Mouse (Mus musculus): ENCODE data around the gene St5. TPM values are rescaled to one million over a fixed set of nuclear protein-coding genes. Genes with fewer than 3 reads are reported as not detected.

St5 gene
- total RNA-seq, 1 experiment: 25.6 TPM

DNA sequence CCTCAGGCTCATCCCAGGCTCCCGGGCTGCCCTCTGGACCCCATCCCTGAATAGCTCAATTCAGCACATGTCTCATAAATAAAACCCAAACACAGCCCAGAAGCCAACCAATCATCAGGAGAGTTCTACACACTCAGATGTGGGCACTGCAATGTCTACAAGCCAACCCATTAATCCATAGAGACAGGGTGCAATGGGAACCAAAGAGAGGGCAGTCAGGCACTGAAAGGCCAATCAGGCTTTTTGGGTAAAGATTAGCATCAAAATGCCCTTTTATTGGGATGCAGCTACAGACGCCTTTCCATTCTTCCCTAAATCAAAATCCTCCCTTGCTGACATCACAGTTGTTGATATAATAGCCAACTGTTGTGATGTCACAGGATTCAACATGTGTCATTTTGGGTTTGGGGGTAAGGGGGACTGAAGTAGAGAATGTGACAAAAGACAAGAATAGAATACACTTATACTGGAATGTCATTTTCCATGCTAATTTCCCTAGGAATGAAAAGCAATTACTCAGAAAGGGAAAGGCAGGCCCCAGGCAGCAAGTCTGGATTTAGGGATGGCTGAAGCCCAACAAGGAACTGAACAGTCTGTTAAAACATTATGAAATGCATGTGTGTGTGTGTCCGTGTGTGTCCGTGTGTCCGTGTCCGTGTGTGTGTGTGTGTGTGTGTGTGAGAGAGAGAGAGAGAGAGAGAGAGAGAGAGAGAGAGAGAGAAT is 123.7 kb downstream of the St5 start:
- Histone ChIP-seq H3K27ac (ENCODE audit: insufficient read depth, low read depth, low read length, poor library complexity, severe bottlenecking) (peak overlapping the region; percentile 24; the same call in 1 of the 2 replicates), H3K36me3 (ENCODE audit: control insufficient read depth, insufficient read depth, low read length, poor library complexity, severe bottlenecking) (no peaks in the 10 kb centered on the region), H3K4me1 (ENCODE audit: control insufficient read depth in 2 of 2, insufficient read depth in 2 of 2, low read length in 2 of 2, poor library complexity in 1 of 2) (peaks cover 5 to 7% of the 10 kb centered on the region in 2 experiments; a peak in 3 of 4 replicates), H3K4me3 (ENCODE audit: insufficient read depth in 1 of 2, low read depth in 1 of 2, low read length in 2 of 2, poor library complexity in 1 of 2, severe bottlenecking in 1 of 2) (no peak overlapping the region), H3K9me3 (ENCODE audit: control insufficient read depth, insufficient read depth, low read depth, low read length) (no peaks in the 10 kb centered on the region), H3K9ac (ENCODE audit: insufficient read depth, low read depth, low read length, poor library complexity, severe bottlenecking) (no peak overlapping the region)
- no peak for TF ChIP-seq HCFC1 (IDR thresholded peaks at IDR 0.05; ENCODE audit: borderline replicate concordance, insufficient read depth, low read length)
- in situ Hi-C loops (cut with MboI; ENCODE audit: low sequenced_read_pairs in 2 of 2, unreplicated experiment in 2 of 2): no loop called here
- no peak for DNase-seq (ENCODE audit: low read depth, low spot score)

DNA sequence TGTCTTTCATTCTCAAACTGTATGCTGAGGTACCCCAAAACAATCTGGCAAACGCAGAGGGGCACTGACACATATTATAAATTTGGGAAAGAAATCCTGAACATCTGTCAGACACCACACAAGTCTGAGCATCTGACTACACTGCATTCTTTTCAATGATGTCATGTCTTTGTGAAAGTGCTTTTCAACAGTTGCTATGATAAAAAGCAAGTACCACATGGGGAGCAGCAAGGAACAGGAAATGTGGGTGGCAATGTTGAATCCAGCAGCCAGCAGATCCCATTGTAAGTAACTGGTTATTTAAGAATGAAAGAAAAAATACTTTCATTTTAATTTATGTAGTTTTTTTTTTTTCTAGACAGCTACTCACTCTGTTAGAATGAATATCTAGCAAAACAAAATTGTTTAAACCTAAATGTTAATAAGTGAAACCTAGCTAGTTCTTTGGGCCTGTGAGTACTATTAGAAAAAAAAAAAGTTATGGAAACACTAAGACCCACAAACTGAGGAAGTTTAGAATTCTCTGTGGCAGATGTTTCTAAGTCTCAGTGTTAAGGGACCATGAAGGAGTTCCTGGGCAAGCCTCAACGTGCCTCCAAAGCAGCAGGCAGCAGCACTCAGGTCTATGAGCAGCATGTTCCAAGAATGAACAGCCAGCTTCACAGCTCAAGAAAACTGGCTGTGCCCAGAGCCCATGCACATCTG is 124.4 kb downstream of the St5 start:
- Histone ChIP-seq H3K4me3 (ENCODE audit: insufficient read depth in 1 of 2, low read depth in 1 of 2, low read length in 2 of 2, poor library complexity in 1 of 2, severe bottlenecking in 1 of 2) (no peak overlapping the region), H3K9ac (ENCODE audit: insufficient read depth, low read depth, low read length, poor library complexity, severe bottlenecking) (no peak overlapping the region), H3K27ac (ENCODE audit: insufficient read depth, low read depth, low read length, poor library complexity, severe bottlenecking) (peak overlapping the region; percentile 24; the same call in 1 of the 2 replicates), H3K36me3 (ENCODE audit: control insufficient read depth, insufficient read depth, low read length, poor library complexity, severe bottlenecking) (no peaks in the 10 kb centered on the region), H3K9me3 (ENCODE audit: control insufficient read depth, insufficient read depth, low read depth, low read length) (no peaks in the 10 kb centered on the region), H3K4me1 (ENCODE audit: control insufficient read depth in 2 of 2, insufficient read depth in 2 of 2, low read length in 2 of 2, poor library complexity in 1 of 2) (peaks cover 5 to 7% of the 10 kb centered on the region in 2 experiments; a peak in 3 of 4 replicates)
- in situ Hi-C loops (cut with MboI; ENCODE audit: low sequenced_read_pairs in 2 of 2, unreplicated experiment in 2 of 2): no loop called here
- TF ChIP-seq HCFC1 (IDR thresholded peaks at IDR 0.05; ENCODE audit: borderline replicate concordance, insufficient read depth, low read length) (no peak), MAFK (IDR thresholded peaks at IDR 0.05; ENCODE audit: insufficient read depth, low read depth, low read length) (no peak), ZNF384 (IDR thresholded peaks at IDR 0.05; ENCODE audit: low read depth, low read length) (no peak), CHD2 (IDR thresholded peaks at IDR 0.05; ENCODE audit: low read depth, low read length) (no peak)
- DNase-seq (ENCODE audit: low read depth, low spot score): no peak

DNA sequence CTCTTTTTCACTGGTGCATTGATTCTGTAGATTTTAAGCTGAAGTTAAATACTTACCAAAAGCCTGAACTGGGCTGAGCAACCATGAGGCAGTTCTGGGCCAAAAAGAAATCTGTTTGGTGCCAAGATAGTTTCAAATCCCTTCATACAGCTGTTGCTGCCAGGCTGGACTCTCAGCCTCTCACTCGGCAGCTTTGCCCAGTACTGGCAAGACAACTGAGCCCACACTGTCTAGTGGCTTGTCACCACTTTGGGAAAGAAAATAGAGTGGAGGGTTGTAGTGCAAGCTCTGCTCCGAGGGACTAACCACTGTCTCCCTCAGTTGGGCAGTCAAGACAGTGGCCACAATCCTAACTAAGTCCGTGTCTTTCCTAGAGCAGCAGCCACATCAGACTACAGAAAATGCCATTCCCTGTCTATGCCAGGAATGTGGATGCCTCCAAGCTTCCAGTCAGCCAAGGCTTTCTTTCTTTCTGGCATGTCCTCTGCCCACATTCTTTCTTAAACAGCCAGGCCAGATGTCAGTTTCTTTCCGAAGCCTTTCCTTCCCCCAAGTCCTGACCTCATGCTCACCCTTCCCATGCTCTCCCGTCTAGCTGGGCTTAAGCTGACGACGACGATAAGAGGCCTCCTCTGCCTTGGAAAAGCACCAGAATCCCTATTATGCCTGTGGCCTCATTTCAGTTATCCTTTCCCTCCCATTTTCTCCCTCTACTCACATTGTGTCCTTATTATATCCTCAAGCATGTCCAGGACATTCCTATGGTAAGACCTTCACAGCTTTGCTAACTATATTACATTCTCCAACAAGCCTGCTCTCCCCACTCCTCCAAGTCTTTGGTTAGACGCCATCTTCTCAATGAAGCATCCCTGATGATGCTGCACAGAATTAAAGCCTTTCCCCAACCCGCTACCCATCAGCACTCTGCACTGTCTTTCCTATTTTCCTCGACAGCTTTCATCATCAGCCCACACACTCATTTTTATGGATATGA is 126.8 kb downstream of the St5 start:
- in situ Hi-C loops (cut with MboI; ENCODE audit: low sequenced_read_pairs in 2 of 2, unreplicated experiment in 2 of 2): no loop called here
- Histone ChIP-seq H3K9me3 (ENCODE audit: control insufficient read depth, insufficient read depth, low read depth, low read length) (no peaks in the 10 kb centered on the region), H3K27ac (ENCODE audit: insufficient read depth, low read depth, low read length, poor library complexity, severe bottlenecking) (no peak overlapping the region), H3K4me1 (ENCODE audit: control insufficient read depth in 2 of 2, insufficient read depth in 2 of 2, low read length in 2 of 2, poor library complexity in 1 of 2) (peaks cover 5 to 7% of the 10 kb centered on the region in 2 experiments; a peak in 3 of 4 replicates), H3K9ac (ENCODE audit: insufficient read depth, low read depth, low read length, poor library complexity, severe bottlenecking) (no peak overlapping the region), H3K4me3 (ENCODE audit: insufficient read depth in 1 of 2, low read depth in 1 of 2, low read length in 2 of 2, poor library complexity in 1 of 2, severe bottlenecking in 1 of 2) (no peak overlapping the region), H3K36me3 (ENCODE audit: control insufficient read depth, insufficient read depth, low read length, poor library complexity, severe bottlenecking) (no peaks in the 10 kb centered on the region)
- TF ChIP-seq MAFK (IDR thresholded peaks at IDR 0.05; ENCODE audit: insufficient read depth, low read depth, low read length) (no peak), ZNF384 (IDR thresholded peaks at IDR 0.05; ENCODE audit: low read depth, low read length) (no peak), ZC3H11A (IDR thresholded peaks at IDR 0.05; ENCODE audit: borderline replicate concordance, low read depth, low read length) (no peak), CHD2 (IDR thresholded peaks at IDR 0.05; ENCODE audit: low read depth, low read length) (no peak), HCFC1 (IDR thresholded peaks at IDR 0.05; ENCODE audit: borderline replicate concordance, insufficient read depth, low read length) (no peak)
- DNase-seq (ENCODE audit: low read depth, low spot score): no peak

DNA sequence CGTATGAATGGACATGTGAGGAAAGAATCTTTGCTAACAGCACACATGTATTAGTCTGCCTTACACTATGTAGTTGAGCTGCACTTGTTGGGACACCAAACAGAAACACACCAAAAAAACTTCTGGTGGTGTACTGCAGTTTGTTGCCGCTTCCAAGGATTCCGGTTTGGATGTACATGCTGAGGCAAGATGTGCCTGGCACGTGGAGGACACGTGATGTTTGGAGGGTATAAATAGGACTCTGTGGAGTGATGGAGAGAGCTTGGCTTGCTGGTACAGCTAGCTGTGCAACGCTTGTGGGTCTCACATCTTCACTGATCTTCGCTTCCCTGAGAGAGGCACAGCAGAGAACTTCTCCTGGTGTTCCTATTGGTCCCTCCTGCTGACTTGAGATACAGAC is 129.2 kb downstream of the St5 start:
- in situ Hi-C loops (cut with MboI; ENCODE audit: low sequenced_read_pairs in 2 of 2, unreplicated experiment in 2 of 2): no loop called here
- TF ChIP-seq ZNF384 (IDR thresholded peaks at IDR 0.05; ENCODE audit: low read depth, low read length) (no peak), MAFK (IDR thresholded peaks at IDR 0.05; ENCODE audit: insufficient read depth, low read depth, low read length) (no peak), CHD2 (IDR thresholded peaks at IDR 0.05; ENCODE audit: low read depth, low read length) (no peak), HCFC1 (IDR thresholded peaks at IDR 0.05; ENCODE audit: borderline replicate concordance, insufficient read depth, low read length) (no peak), ZC3H11A (IDR thresholded peaks at IDR 0.05; ENCODE audit: borderline replicate concordance, low read depth, low read length) (no peak)
- DNase-seq (ENCODE audit: low read depth, low spot score): no peak
- H3K9ac ChIP-seq (ENCODE audit: insufficient read depth, low read depth, low read length, poor library complexity, severe bottlenecking): no peak overlapping the region
- H3K4me3 ChIP-seq (ENCODE audit: insufficient read depth in 1 of 2, low read depth in 1 of 2, low read length in 2 of 2, poor library complexity in 1 of 2, severe bottlenecking in 1 of 2): no peak overlapping the region
- H3K27ac ChIP-seq (ENCODE audit: insufficient read depth, low read depth, low read length, poor library complexity, severe bottlenecking): no peak overlapping the region
- H3K4me1 ChIP-seq (ENCODE audit: control insufficient read depth in 2 of 2, insufficient read depth in 2 of 2, low read length in 2 of 2, poor library complexity in 1 of 2): peaks cover 0 to 2% of the 10 kb centered on the region in 2 experiments; a peak in 2 of 4 replicates
- H3K36me3 ChIP-seq (ENCODE audit: control insufficient read depth, insufficient read depth, low read length, poor library complexity, severe bottlenecking): no peaks in the 10 kb centered on the region
- H3K9me3 ChIP-seq (ENCODE audit: control insufficient read depth, insufficient read depth, low read depth, low read length): no peaks in the 10 kb centered on the region
